In the genomic region with DNA sequence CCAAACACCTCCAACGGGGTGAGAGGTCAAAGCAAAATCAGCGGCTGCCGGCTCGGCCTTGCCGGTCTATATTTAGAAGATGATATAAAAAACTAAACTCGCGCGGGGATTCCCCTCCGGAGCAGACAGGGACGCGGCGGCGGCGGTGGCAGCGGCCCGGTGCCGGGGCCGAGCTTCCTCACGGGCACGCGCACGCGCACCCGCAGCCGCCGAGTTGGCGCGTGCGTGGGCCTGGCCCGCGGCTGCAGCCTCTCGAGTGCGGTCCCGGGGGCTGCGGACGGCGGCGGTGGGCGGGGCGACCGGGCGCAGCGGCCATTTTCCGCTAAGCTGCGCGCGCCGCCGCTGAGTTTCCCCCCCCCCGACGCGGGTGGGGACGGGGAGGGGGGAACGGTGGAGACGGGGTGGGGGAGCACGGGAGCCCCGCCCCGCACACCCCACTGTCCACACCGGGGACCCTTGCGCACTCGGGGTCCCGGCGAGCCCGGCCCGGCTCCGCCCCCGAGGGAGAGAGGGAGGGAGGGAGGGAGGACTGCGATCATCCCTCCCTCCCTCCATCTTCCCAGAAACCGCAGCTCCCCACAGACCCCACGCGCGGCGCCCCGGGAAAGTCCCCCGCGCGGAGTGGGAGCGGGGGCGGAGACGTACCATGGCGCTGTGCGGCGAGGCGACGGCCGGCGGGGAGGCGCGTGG, we compare ENCODE assay signal across 8 mouse cellular contexts. TPM values are rescaled to one million over a fixed set of nuclear protein-coding genes. Genes with fewer than 3 reads are reported as not detected.
DNase-seq lines count a peak whose midpoint lies in the region; ATAC-seq and TF ChIP-seq lines count a peak whose summit lies in the region.

No protein-coding gene starts in this region.

- H3K4me1 ChIP-seq in limb, embryonic 10.5 days, result peaks cover 65% of the 10 kb centered on the region
- H3K4me1 ChIP-seq in midbrain, embryonic 12.5 days, result peaks cover 48% of the 10 kb centered on the region

- peak overlapping the region; percentile 85 for H3K4me3 ChIP-seq in limb, embryonic 10.5 days
- H3K4me3 ChIP-seq in midbrain, embryonic 12.5 days, result peak overlapping the region; percentile 74

- H3K4me2 ChIP-seq in midbrain, embryonic 12.5 days (replicated peaks), result peak overlapping the region; percentile 94

- peak overlapping the region; percentile 84 for H3K9ac ChIP-seq in midbrain, embryonic 12.5 days (replicated peaks)

- no peaks in the 10 kb centered on the region for H3K27me3 ChIP-seq in Patski
- H3K27me3 ChIP-seq in limb, embryonic 10.5 days (ENCODE audit: low read depth, poor library complexity, severe bottlenecking), result peaks cover 85% of the 10 kb centered on the region
- H3K27me3 ChIP-seq in midbrain, embryonic 12.5 days, result peaks cover 79% of the 10 kb centered on the region

- peak; percentile 22 for ATAC-seq in Patski
- ATAC-seq in midbrain, embryonic 12.5 days (ENCODE audit: low FRiP score, low read depth), result peak; percentile 5
- no peak for ATAC-seq in erythroid progenitor cell, adult 5-6 weeks (replicated peaks; ENCODE audit: low FRiP score, poor library complexity, severe bottlenecking)

- DNase-seq in Patski (ENCODE audit: low read depth, low spot score), result no peak
- DNase-seq in cerebellum, postnatal 14 days, result peak; percentile 89 to 92
- peak; percentile 89 for DNase-seq in gastrocnemius, postnatal 10 days
- DNase-seq in induced T-regulatory cell, adult 2 months (ENCODE audit: low read depth), result peak; percentile 86
- DNase-seq in limb, embryonic 10.5 days (ENCODE audit: low spot score), result peak; percentile 85
- DNase-seq in spleen, adult 18-20 months, result peak; percentile 73 to 82

- POLR2A ChIA-PET in Patski (lab: Charles Lee), result no interaction called here

- in situ Hi-C loops in Patski (cut with MboI; ENCODE audit: low pct_unique_long_range_greater_than_20kb), result no loop called here

- CTCF ChIA-PET in Patski (lab: Charles Lee), result interaction anchor here (0.9 kb wide), 1 partner anchor 25 kb away, joined by 3 read pairs; no protein-coding TSS in a partner anchor

- H3K36me3 ChIP-seq in limb, embryonic 10.5 days, result no peaks in the 10 kb centered on the region
- no peaks in the 10 kb centered on the region for H3K36me3 ChIP-seq in midbrain, embryonic 12.5 days

- no peak for TF ChIP-seq CTCF in Patski (IDR thresholded peaks at IDR 0.05)

- WGBS in limb, embryonic 10.5 days, result under 1% methylated on average over 66 of the region's 89 CpGs
- under 1% methylated on average over 65 of the region's 89 CpGs for WGBS in midbrain, embryonic 12.5 days

- H3K27ac ChIP-seq in limb, embryonic 10.5 days, result peak overlapping the region; percentile 93
- peak overlapping the region; percentile 84 for H3K27ac ChIP-seq in midbrain, embryonic 12.5 days (replicated peaks)

- no peaks in the 10 kb centered on the region for H3K9me3 ChIP-seq in limb, embryonic 10.5 days (replicated peaks)
- no peaks in the 10 kb centered on the region for H3K9me3 ChIP-seq in midbrain, embryonic 12.5 days

RNA-seq across cellular contexts. Expression of gene Nfic, which starts 25.1 kb away (rescaled TPM):
- 41.8 TPM for polyA plus RNA-seq in Patski (2021)
- total RNA-seq in gastrocnemius, postnatal 10 days (2021), result 100 to 1,000 TPM; 329 to 332 TPM
- 9.3 and 19.8 TPM in 2 replicates for polyA plus RNA-seq in limb, embryonic 10.5 days (2016; fragmentation: Nextera tagmentation; extraction: Ambion mirVana)
- 14.7 and 19.7 TPM in 2 replicates for polyA plus RNA-seq in midbrain, embryonic 12.5 days (2016; fragmentation: Nextera tagmentation; extraction: Ambion mirVana)
- 10.1 and 15.1 TPM in 2 replicates for total RNA-seq in erythroid progenitor cell, adult 5-6 weeks (2015; ENCODE audit: low replicate concordance)
- total RNA-seq in erythroid progenitor cell, adult 5-6 weeks (2017; ENCODE audit: low replicate concordance), result 0.45 and 0.90 TPM in 2 replicates

RNA-seq across cellular contexts. Expression of gene Smim24, which starts 37.4 kb away (rescaled TPM):
- polyA plus RNA-seq in Patski (2021), result 0.18 TPM
- under 1 TPM in 1 of 2 experiments, not detected in 1; 0.65 TPM for total RNA-seq in gastrocnemius, postnatal 10 days (2021)
- polyA plus RNA-seq in limb, embryonic 10.5 days (2016; fragmentation: Nextera tagmentation; extraction: Ambion mirVana), result 1.9 and 2.9 TPM in 2 replicates
- 2.1 and 2.8 TPM in 2 replicates for polyA plus RNA-seq in midbrain, embryonic 12.5 days (2016; fragmentation: Nextera tagmentation; extraction: Ambion mirVana)
- 5.4 and 7.5 TPM in 2 replicates for total RNA-seq in erythroid progenitor cell, adult 5-6 weeks (2015; ENCODE audit: low replicate concordance)
- 4.2 TPM in 1 of 2 replicates, not detected in the other for total RNA-seq in erythroid progenitor cell, adult 5-6 weeks (2017; ENCODE audit: low replicate concordance)

RNA-seq across cellular contexts. Expression of gene Gm48552, which starts 41.5 kb away (rescaled TPM):
- 0.76 TPM for polyA plus RNA-seq in Patski (2021)
- total RNA-seq in gastrocnemius, postnatal 10 days (2021), result 1 to 10 TPM in 1 of 2 experiments, under 1 TPM in 1; 0.33 to 2.0 TPM
- polyA plus RNA-seq in limb, embryonic 10.5 days (2016; fragmentation: Nextera tagmentation; extraction: Ambion mirVana), result 1.4 and 1.5 TPM in 2 replicates
- polyA plus RNA-seq in midbrain, embryonic 12.5 days (2016; fragmentation: Nextera tagmentation; extraction: Ambion mirVana), result 0.50 and 2.3 TPM in 2 replicates
- total RNA-seq in erythroid progenitor cell, adult 5-6 weeks (2015; ENCODE audit: low replicate concordance), result not detected in 2 replicates
- total RNA-seq in erythroid progenitor cell, adult 5-6 weeks (2017; ENCODE audit: low replicate concordance), result not detected in 2 replicates

RNA-seq across cellular contexts. Expression of gene Gm48551, which starts 46.0 kb away (rescaled TPM):
- polyA plus RNA-seq in Patski (2021), result 2.4 TPM
- total RNA-seq in gastrocnemius, postnatal 10 days (2021), result under 1 TPM; 0.40 to 0.45 TPM
- 3.8 and 4.2 TPM in 2 replicates for polyA plus RNA-seq in limb, embryonic 10.5 days (2016; fragmentation: Nextera tagmentation; extraction: Ambion mirVana)
- polyA plus RNA-seq in midbrain, embryonic 12.5 days (2016; fragmentation: Nextera tagmentation; extraction: Ambion mirVana), result 4.2 and 5.5 TPM in 2 replicates
- 2.1 and 4.3 TPM in 2 replicates for total RNA-seq in erythroid progenitor cell, adult 5-6 weeks (2015; ENCODE audit: low replicate concordance)
- not detected in 2 replicates for total RNA-seq in erythroid progenitor cell, adult 5-6 weeks (2017; ENCODE audit: low replicate concordance)

RNA-seq across cellular contexts. Expression of gene Dohh, which starts 46.1 kb away (rescaled TPM):
- 83.4 TPM for polyA plus RNA-seq in Patski (2021)
- total RNA-seq in gastrocnemius, postnatal 10 days (2021), result 10 to 100 TPM; 40.3 to 46.7 TPM
- 101 and 115 TPM in 2 replicates for polyA plus RNA-seq in limb, embryonic 10.5 days (2016; fragmentation: Nextera tagmentation; extraction: Ambion mirVana)
- polyA plus RNA-seq in midbrain, embryonic 12.5 days (2016; fragmentation: Nextera tagmentation; extraction: Ambion mirVana), result 63.5 and 67.2 TPM in 2 replicates
- 8.8 TPM in 1 of 2 replicates, not detected in the other for total RNA-seq in erythroid progenitor cell, adult 5-6 weeks (2015; ENCODE audit: low replicate concordance)
- total RNA-seq in erythroid progenitor cell, adult 5-6 weeks (2017; ENCODE audit: low replicate concordance), result 4.0 and 17.2 TPM in 2 replicates
